Mouse (Mus musculus): ENCODE data around the gene Spg7. TPM values are rescaled to one million over a fixed set of nuclear protein-coding genes. Genes with fewer than 3 reads are reported as not detected.

Gene Spg7
- polyA plus RNA-seq, 1 experiment from 2014 or later = 143 TPM

- in situ Hi-C loops (cut with MboI; ENCODE audit: low pct_unique_long_range_greater_than_20kb) = no loop called here
- H3K27me3 ChIP-seq = peaks cover 16% of the 10 kb centered on the region
- DNase-seq (ENCODE audit: low read depth, low spot score) = no peak
- no peak for TF ChIP-seq CTCF (IDR thresholded peaks at IDR 0.05)
- no peak for ATAC-seq
- ChIA-PET CTCF (no interaction called here), POLR2A (no interaction called here)
Observed at GRCm38 (mm10) chr8:123122059-123122458, 59.3 kb downstream of the Spg7 start.

GRCm38 (mm10) chr8:123122670-123123069, 59.9 kb downstream of the Spg7 start:
- ChIA-PET POLR2A (interaction anchor here (1.0 kb wide), 1 partner anchor 59 kb away, joined by 3 read pairs; no protein-coding TSS in a partner anchor), CTCF (interaction anchor here (0.7 to 1.8 kb wide), 2 partner anchors 10 to 67 kb away, joined by 3 read pairs; no protein-coding TSS in a partner anchor)
- TF ChIP-seq CTCF (IDR thresholded peaks at IDR 0.05) = no peak
- in situ Hi-C loops (cut with MboI; ENCODE audit: low pct_unique_long_range_greater_than_20kb) = no loop called here
- DNase-seq (ENCODE audit: low read depth, low spot score) (no peak), ATAC-seq (no peak)
- peaks cover 12% of the 10 kb centered on the region for H3K27me3 ChIP-seq

- TF ChIP-seq CTCF (IDR thresholded peaks at IDR 0.05) = no peak
- in situ Hi-C loops (cut with MboI; ENCODE audit: low pct_unique_long_range_greater_than_20kb) = no loop called here
- DNase-seq (ENCODE audit: low read depth, low spot score) = no peak
- ATAC-seq = no peak
- POLR2A ChIA-PET = no interaction called here
- CTCF ChIA-PET = interaction anchor here (1.1 to 2.0 kb wide), 3 partner anchors 8 to 19 kb away, joined by 4 to 8 read pairs (median 6); no protein-coding TSS in a partner anchor
- peaks cover 8% of the 10 kb centered on the region for H3K27me3 ChIP-seq
Observed at GRCm38 (mm10) chr8:123126193-123126816, 63.6 kb downstream of the Spg7 start.

GRCm38 (mm10) chr8:123131041-123131440, 68.3 kb downstream of the Spg7 start:
- ChIA-PET POLR2A (no interaction called here), CTCF (no interaction called here)
- in situ Hi-C loops (cut with MboI; ENCODE audit: low pct_unique_long_range_greater_than_20kb) = no loop called here
- TF ChIP-seq CTCF (IDR thresholded peaks at IDR 0.05) = no peak
- peaks cover 8% of the 10 kb centered on the region for H3K27me3 ChIP-seq
- no peak for ATAC-seq
- no peak for DNase-seq (ENCODE audit: low read depth, low spot score)

GRCm38 (mm10) chr8:123132953-123133352, 70.2 kb downstream of the Spg7 start:
- no peak for TF ChIP-seq CTCF (IDR thresholded peaks at IDR 0.05)
- no peak for DNase-seq (ENCODE audit: low read depth, low spot score)
- ATAC-seq = no peak
- POLR2A ChIA-PET = interaction anchor here (0.6 kb wide), 1 partner anchor 20 kb away, joined by 3 read pairs; no protein-coding TSS in a partner anchor
- CTCF ChIA-PET = interaction anchor here (1.1 to 1.2 kb wide), 2 partner anchors 10 to 25 kb away, joined by 3 read pairs; no protein-coding TSS in a partner anchor
- H3K27me3 ChIP-seq = peaks cover 7% of the 10 kb centered on the region
- in situ Hi-C loops (cut with MboI; ENCODE audit: low pct_unique_long_range_greater_than_20kb) = no loop called here

- ATAC-seq = no peak
- CTCF ChIA-PET = interaction anchor here (1.0 to 1.2 kb wide), 3 partner anchors 9 to 27 kb away, joined by 3 to 4 read pairs (median 3); no protein-coding TSS in a partner anchor
- in situ Hi-C loops (cut with MboI; ENCODE audit: low pct_unique_long_range_greater_than_20kb) = no loop called here
- no peak for DNase-seq (ENCODE audit: low read depth, low spot score)
- POLR2A ChIA-PET = no interaction called here
- peaks cover 3% of the 10 kb centered on the region for H3K27me3 ChIP-seq
- no peak for TF ChIP-seq CTCF (IDR thresholded peaks at IDR 0.05)
Observed at GRCm38 (mm10) chr8:123134149-123134713, 71.5 kb downstream of the Spg7 start.

- no peak for TF ChIP-seq CTCF (IDR thresholded peaks at IDR 0.05)
- H3K27me3 ChIP-seq = peaks cover 3% of the 10 kb centered on the region
- no peak for DNase-seq (ENCODE audit: low read depth, low spot score)
- POLR2A ChIA-PET = no interaction called here
- CTCF ChIA-PET = no interaction called here
- ATAC-seq = no peak
- in situ Hi-C loops (cut with MboI; ENCODE audit: low pct_unique_long_range_greater_than_20kb) = no loop called here
Observed at GRCm38 (mm10) chr8:123135406-123135805, 72.7 kb downstream of the Spg7 start.

- DNase-seq (ENCODE audit: low read depth, low spot score) = no peak
- peaks cover 3% of the 10 kb centered on the region for H3K27me3 ChIP-seq
- in situ Hi-C loops (cut with MboI; ENCODE audit: low pct_unique_long_range_greater_than_20kb) = no loop called here
- TF ChIP-seq CTCF (IDR thresholded peaks at IDR 0.05) = no peak
- no peak for ATAC-seq
- CTCF ChIA-PET = interaction anchor here (1.5 kb wide), 1 partner anchor 65 kb away, joined by 3 read pairs; no protein-coding TSS in a partner anchor
- POLR2A ChIA-PET = interaction anchor here (0.6 kb wide), 1 partner anchor 292 kb away, joined by 3 read pairs; no protein-coding TSS in a partner anchor
Observed at GRCm38 (mm10) chr8:123135806-123136205, 73.1 kb downstream of the Spg7 start.

- no peak for TF ChIP-seq CTCF (IDR thresholded peaks at IDR 0.05)
- DNase-seq (ENCODE audit: low read depth, low spot score) = no peak
- ATAC-seq = no peak
- in situ Hi-C loops (cut with MboI; ENCODE audit: low pct_unique_long_range_greater_than_20kb) = no loop called here
- ChIA-PET CTCF (interaction anchor here (1.5 kb wide), 2 partner anchors 25 to 65 kb away, joined by 3 read pairs; no protein-coding TSS in a partner anchor), POLR2A (interaction anchor here (0.6 kb wide), 1 partner anchor 292 kb away, joined by 3 read pairs; no protein-coding TSS in a partner anchor)
- peaks cover under 1% of the 10 kb centered on the region for H3K27me3 ChIP-seq
Observed at GRCm38 (mm10) chr8:123136287-123136686, 73.5 kb downstream of the Spg7 start.

- ChIA-PET POLR2A (interaction anchor here (1.4 kb wide), 1 partner anchor 10 kb away, joined by 3 read pairs; no protein-coding TSS in a partner anchor), CTCF (interaction anchor here (1.5 kb wide), 1 partner anchor 26 kb away, joined by 3 read pairs; no protein-coding TSS in a partner anchor)
- DNase-seq (ENCODE audit: low read depth, low spot score) = no peak
- in situ Hi-C loops (cut with MboI; ENCODE audit: low pct_unique_long_range_greater_than_20kb) = no loop called here
- H3K27me3 ChIP-seq = no peaks in the 10 kb centered on the region
- TF ChIP-seq CTCF (IDR thresholded peaks at IDR 0.05) = no peak
- ATAC-seq = no peak
Observed at GRCm38 (mm10) chr8:123137645-123138077, 74.9 kb downstream of the Spg7 start.

- DNase-seq (ENCODE audit: low read depth, low spot score) (no peak), ATAC-seq (no peak)
- no peak for TF ChIP-seq CTCF (IDR thresholded peaks at IDR 0.05)
- CTCF ChIA-PET = no interaction called here
- in situ Hi-C loops (cut with MboI; ENCODE audit: low pct_unique_long_range_greater_than_20kb) = no loop called here
- H3K27me3 ChIP-seq = no peaks in the 10 kb centered on the region
- POLR2A ChIA-PET = no interaction called here
Observed at GRCm38 (mm10) chr8:123138741-123139140, 76.0 kb downstream of the Spg7 start.

All from Patski (cell line).